Mouse (Mus musculus): ENCODE measurements around the gene Grm2. TPM values are rescaled to one million over a fixed set of nuclear protein-coding genes. Genes with fewer than 3 reads are reported as not detected.
A peak's percentile ranks its signal among the peaks of the same experiment; 100 is the strongest.
"Not testable (repeated sequence)": the region's sequence is repeated elsewhere in the genome, so short reads cannot be mapped to it uniquely, and the experiment has no call there.

Gene Grm2
- total RNA-seq, 2 experiments from 2014 or later = 54.6 to 56.2 TPM

DNA sequence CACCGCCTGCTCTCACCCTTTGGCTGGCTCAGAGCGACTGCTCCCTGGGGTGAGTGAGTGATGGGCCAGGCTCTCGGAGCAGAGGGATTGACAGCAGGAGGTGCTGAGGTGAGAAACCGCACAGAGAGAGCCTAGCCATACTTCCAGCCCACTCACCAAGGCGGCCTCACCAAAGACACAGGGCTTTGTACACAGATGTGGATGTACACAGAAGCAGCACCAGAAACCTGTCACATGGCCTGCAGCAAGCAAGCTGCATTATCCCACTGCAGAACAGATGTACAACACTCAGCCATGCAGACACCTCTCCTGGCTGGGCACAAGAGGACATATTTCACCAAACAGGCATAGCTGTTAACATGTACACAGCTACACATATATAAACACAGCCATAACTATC lies 1.7 kb upstream of the Grm2 start:
- no peak for DNase-seq (ENCODE audit: low spot score in 2 of 2)
- intact Hi-C loops (cut with DNase I) = no loop called here

DNA sequence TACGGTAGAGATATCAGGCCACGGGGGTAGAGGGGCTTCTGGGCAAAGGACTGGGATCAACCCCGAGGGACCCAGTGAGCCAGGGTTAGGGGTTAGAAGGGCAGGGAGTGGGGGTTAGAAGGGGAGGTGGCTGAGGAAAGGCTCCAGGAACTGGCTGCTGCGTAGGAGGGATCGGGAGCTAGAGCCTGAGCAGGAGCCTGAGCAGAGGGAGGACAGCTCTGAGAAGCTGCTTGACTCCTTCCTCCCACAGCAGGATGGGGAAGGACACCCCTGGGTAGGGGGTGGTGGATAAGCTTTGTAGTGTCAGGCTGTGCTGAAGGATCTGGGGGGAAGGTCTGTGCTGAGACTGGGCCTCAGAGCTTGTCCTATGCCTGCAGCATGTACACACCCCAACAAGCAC lies 938 bp upstream of the Grm2 start:
- intact Hi-C loops (cut with DNase I) = no loop called here
- no peak for DNase-seq (ENCODE audit: low spot score in 2 of 2)

DNA sequence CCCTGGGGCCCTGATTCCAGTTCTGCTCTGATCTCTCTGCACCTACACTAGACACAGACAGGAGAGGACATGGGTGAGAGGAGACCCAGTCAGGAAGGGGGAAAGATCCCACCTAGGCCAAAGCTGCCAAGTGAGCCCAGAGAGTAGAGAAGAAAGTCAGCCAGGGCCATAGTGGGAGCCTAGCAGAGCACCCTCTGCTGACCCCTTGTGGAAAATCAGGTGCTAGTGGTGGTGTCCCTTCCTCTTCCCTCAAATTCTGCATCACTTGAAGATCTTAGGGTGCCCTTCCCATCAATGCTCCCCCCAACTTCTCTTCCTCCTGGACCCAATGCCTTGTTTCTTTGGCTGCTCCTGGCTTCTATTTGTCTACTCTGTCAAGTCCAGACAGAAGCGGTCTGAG lies 3.2 kb downstream of the Grm2 start:
- intact Hi-C loops (cut with DNase I) = loop anchor here (2.0 kb wide), 1 partner anchor 52 kb away; no protein-coding TSS in a partner anchor
- no peak for DNase-seq (ENCODE audit: low spot score in 2 of 2)

DNA sequence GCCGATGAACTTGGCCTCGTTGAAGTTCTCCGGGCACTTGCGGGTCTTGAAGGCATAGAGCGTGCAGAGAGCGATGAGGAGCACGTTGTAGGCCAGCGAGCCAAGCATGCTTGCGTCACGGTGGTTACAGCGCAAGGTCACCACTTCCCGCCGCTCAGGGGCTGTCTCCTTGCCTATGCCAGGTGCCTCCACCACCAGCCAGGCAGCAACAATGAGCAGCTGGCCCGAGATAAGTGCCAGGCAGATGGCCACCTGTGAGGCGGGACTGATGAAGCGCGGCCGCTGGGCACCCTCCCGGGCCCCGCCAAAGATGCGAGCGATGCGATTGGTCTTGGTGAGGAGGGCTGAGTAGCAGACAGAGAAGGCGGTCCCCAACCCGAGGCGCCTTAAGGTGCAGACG lies 8.7 kb downstream of the Grm2 start:
- intact Hi-C loops (cut with DNase I) = no loop called here

DNA sequence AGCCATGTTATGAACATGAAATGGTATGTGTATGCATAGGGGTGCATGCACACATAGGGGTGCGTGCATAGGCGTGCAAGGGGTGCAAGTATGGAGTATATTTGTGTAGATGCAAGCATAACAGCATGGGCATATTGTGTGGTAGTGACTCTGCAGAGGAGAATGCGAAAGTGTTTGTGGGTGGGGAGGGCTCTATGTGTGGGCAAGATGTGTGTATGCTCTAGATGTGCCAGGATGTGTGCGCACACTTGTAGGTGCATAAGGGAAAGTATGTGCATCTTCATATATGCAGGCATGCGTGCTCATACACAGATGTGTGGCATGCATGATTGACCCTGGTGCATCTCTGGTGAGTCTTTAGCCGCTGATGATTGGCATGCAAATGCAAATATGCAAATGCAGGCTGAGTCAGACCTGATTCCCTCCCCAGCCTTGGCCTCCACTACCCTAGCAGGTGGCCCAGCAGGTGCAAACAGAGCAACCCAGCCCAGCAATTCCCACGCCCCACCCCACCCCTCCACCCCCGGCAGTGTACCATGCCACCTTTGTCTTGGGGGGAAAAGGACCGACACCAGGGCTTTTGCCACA lies 10.1 kb downstream of the Grm2 start:
- peak in 1 of 2 experiments; percentile 66 for DNase-seq (ENCODE audit: low spot score in 2 of 2)
- intact Hi-C loops (cut with DNase I) = no loop called here

More for the DNA sequence above, 8.7 kb downstream of the Grm2 start:
- DNase-seq (ENCODE audit: low spot score in 2 of 2) = no peak

DNA sequence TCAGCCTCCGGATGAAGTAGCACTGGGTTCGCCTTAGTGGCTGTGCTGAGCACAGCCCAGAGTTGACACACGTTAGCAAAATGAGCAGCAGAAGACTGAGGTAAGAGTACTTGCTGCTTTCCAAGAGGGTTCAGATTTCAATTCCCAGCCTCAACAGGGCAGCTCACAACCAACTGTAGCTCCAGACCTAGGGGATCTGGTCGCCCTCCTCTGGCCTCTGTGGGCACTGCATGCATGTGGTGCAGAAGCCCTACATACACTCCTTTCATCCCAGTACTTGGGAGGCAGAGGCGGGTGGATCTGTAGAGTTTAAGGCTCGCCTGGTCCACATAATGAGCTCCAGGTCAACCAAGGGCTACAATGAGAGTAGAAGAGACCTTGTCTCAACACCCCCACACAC lies 12.1 kb downstream of the Grm2 start:
- DNase-seq (ENCODE audit: low spot score in 2 of 2) = no peak
- intact Hi-C loops (cut with DNase I) = loop anchor here (2.0 to 5.0 kb wide), 2 partner anchors 45 to 111 kb away; no protein-coding TSS in a partner anchor

DNA sequence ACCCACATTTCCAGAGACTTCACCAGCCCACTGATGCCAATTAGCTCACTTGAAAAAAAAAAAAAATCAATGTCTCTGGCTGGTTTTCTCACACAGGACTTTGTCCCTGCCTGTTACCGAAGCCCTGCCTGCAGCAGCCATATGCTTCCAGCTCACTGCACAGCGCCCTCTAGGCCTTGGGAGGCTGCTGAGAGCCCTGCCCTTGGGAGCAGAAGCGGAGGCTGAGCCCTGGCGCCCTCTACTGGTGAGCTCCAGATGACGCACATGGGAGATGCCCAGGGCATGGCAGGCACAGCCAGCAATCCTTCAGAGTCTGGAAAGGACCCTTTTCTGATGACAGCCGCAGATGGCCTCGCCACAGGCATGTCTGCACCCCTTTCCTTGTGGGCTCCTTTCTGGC lies 12.8 kb downstream of the Grm2 start:
- peak; percentile 76 to 79 for DNase-seq (ENCODE audit: low spot score in 2 of 2)
- intact Hi-C loops (cut with DNase I) = loop anchor here (2.0 to 5.0 kb wide), 2 partner anchors 44 to 111 kb away; no protein-coding TSS in a partner anchor

DNA sequence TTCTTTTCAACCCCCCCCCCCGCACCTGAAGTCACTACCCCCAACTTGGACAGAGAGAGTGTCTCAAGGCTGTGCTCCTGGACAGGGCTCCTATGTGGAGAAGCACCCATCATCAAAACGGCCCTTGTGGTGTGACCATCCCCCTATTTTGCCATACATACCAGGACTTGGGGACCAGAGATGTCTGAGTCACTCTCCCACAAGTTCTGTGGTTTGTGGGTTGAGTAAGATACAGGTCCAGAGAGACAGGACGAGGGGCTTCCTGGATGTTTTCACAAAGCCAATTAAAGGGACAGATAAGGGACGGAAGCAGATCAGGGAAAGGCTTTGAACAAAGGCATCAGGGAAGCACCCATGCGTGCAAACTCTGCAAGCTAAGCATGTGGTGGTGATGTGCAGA lies 14.5 kb downstream of the Grm2 start:
- intact Hi-C loops (cut with DNase I) = loop anchor here (5.0 kb wide), 1 partner anchor 109 kb away; no protein-coding TSS in a partner anchor
- no peak for DNase-seq (ENCODE audit: low spot score in 2 of 2)

DNA sequence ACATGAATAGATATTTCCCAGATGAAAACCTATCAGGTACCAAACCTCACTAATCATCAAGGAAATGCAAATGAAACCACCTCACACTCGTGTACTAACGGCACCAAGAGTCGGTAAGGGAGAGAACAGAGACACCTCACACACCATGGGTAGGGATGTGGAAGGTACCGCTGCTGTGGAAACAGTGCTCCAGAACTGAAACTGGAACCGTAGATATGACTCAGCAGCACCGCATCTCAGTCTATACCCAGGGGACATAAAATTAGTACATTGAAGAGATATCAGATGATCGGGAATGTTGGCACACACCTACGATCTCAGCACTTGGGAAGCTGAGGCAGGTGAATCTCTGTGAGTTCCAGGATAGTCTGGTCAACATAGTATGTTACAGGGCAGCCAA lies 17.7 kb downstream of the Grm2 start:
- DNase-seq (ENCODE audit: low spot score in 2 of 2) = no peak

DNA sequence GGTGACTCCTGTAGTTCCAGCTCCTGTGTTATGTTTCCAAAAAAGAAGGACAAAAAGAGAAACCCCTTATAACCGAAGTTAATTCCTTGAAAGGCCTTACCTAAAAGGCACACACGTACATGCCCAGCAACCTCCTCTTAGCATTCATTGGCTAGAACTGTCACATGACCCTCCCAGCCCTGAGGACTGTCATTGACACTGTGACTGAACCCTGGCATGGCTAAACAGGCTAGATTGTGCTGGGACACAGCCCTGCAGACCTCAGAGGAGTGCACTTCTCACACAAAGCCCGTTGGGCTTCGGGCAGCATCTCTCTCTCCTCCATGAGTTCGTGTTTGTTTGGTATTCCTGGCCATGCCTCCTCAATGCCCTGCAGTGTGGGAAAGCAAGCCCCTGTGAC lies 23.7 kb downstream of the Grm2 start:
- no peak for DNase-seq (ENCODE audit: low spot score in 2 of 2)
- intact Hi-C loops (cut with DNase I) = no loop called here

More for the DNA sequence above, 17.7 kb downstream of the Grm2 start:
- intact Hi-C loops (cut with DNase I) = no loop called here

DNA sequence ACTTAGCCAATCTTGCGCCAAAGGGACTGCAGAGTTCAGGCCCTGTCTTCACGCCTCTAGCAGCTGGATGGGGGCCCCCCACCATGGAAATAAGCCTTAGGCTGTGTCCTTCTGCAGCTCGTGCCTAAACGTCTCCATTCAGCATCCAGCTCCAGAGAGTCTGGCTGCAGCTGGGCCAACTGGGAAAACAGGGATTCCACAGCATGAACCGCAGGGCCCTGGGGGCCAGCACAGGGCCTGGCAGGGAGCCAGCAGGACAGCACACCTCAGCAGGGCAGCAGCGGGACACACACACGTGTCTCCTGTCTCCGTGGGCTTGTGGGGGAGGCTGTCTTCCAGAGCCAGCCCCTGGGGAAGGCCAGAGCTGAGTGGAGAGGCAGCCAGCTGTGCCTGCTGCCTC lies 28.1 kb downstream of the Grm2 start:
- intact Hi-C loops (cut with DNase I); DNase-seq (ENCODE audit: low spot score in 2 of 2): not testable (repeated sequence)

DNA sequence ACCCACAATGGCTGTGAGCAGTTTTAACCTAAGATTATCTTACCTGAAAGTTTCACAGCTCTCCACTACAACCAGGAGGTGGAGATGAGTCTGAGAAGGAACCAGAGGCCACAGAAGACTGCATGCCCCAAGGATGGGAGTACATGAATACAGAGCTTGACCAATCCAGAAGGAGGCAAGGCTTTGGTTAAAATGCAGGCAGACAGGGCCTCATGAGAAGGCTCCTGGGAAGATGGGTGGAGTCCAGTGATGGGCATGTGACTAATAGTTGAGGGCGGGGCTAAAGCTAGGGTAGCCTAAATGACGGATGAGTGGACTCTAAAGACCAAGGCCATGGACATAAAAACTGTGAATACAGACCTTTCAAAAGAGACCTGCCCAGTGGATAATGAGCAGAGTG lies 29.6 kb downstream of the Grm2 start, which contains the start of gene Iqcf6:
Gene Iqcf6, plus strand, starts transcription at position 301 of the 400 bp plus-strand sequence.
- intact Hi-C loops (cut with DNase I) = no loop called here
- DNase-seq (ENCODE audit: low spot score in 2 of 2) = no peak

DNA sequence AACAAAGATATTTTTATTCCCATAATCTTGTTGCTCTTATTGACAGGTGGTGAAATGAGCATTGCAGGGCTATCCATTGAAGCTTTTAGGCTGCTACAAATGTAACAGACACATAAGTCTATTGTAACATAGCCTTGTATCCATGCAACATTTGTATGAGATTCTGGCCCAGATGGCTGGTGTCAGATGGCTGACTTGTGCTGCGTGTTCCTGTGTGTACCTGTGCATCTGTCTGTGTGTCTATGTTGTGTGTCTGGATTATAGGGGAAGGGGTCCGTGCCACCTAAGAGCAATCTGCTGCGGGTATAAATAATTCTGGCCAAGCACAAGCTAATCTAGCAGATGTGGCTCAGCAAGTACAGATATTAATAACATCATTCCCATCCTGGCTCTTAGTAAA lies 38.4 kb downstream of the Grm2 start:
- no peak for DNase-seq (ENCODE audit: low spot score in 2 of 2)
- intact Hi-C loops (cut with DNase I) = no loop called here

DNA sequence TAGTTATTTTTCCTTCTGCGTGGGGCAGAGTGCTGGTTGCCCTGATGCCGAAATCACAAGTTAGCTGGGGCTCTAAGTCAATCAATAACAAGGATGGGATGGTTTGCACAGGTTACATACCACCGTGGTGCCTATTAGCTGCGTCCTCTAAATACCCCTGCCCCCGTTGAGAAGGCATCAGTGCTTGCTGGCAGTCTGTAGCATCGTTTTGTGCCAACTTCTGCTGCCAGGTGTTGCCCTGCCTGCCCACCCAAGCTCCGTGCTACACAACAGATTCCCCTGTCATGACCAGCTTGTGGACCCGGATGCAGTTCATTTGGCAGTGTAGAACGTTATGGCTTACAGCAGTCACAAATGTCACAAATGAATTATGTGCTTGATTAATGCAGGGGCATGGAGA lies 39.6 kb downstream of the Grm2 start:
- DNase-seq (ENCODE audit: low spot score in 2 of 2) = no peak
- intact Hi-C loops (cut with DNase I) = no loop called here

DNA sequence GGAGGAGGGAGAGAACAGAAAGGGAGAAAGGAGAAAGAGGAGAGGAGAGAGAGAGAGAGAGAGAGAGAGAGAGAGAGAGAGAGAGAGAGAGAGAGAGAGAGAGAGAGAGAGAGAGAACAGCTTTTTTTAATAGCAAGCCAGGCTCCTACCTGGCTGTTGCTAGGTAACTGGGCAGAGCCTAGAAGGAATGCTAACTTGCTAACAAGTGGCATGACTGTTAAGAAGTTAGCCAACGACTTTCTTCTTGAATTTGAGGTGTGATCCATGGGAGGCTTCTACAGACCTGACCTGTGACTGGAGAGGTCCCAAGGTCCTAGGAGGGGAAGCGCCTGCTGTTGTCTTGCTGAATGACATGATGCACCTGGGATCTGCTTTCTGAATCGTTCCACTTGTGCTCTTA lies 41.3 kb downstream of the Grm2 start:
- DNase-seq (ENCODE audit: low spot score in 2 of 2) = no peak
- intact Hi-C loops (cut with DNase I) = no loop called here

DNA sequence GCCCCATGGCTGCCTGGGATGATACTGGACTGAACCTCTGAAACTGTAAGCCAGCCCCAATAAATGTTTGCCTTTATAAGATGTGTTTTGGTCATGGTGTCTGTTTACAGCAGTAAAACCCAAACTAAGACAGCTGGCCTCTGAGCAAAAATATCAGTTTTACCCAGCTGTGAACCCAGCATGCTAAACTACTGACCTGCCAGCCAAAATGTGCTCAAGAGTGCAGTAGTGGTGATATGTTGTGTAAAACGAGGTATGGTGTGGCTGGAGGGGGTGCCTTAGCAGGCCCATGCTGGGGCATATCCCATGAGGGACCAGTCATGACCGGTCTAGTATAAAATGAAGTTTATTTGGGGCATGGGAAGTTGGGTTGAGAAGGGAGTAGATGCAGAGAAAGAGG lies 41.9 kb downstream of the Grm2 start:
- DNase-seq (ENCODE audit: low spot score in 2 of 2) = no peak
- intact Hi-C loops (cut with DNase I) = no loop called here

DNA sequence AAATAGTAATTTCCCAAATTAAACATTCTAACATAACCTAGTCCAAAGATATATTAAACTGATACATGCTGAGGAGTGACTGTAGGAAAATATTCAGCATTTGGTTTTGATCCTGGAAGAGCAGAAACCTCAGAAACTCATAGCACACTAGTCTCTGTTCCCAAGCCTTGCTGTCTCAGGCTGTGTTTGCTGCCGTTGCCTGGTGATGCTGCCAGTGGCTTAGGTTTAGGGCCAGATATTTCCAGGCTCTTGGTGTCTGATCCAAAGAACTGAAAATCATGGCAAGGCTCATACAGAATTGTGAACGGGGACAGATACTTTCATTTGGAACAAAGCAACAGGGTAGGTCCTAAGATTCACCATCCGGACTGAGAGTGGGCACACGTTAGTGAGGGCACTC lies 45.2 kb downstream of the Grm2 start:
- no peak for DNase-seq (ENCODE audit: low spot score in 2 of 2)
- intact Hi-C loops (cut with DNase I) = no loop called here

DNA sequence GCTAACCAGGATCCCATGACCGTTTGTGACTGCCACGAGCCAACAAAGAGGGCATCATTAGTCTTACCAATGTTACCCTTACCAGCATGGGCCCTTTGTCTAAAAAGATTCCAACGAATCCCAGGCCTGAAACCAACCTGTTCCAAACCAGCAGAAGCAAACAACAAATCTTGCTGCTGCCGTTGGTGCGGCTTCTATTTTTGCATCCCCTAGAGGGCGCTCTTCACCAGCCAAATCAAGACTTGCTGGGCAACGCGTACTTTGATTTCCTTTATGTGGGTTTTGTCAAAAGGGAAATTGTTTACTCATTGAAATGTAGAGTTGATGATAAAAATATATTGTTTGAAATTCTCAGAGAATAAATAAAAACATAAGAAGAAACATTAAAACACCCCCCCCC lies 55.3 kb downstream of the Grm2 start:
- peak; percentile 65 to 78 for DNase-seq (ENCODE audit: low spot score in 2 of 2)
- intact Hi-C loops (cut with DNase I) = loop anchor here (2.0 to 10.0 kb wide), 3 partner anchors 52 to 214 kb away; no protein-coding TSS in a partner anchor

DNA sequence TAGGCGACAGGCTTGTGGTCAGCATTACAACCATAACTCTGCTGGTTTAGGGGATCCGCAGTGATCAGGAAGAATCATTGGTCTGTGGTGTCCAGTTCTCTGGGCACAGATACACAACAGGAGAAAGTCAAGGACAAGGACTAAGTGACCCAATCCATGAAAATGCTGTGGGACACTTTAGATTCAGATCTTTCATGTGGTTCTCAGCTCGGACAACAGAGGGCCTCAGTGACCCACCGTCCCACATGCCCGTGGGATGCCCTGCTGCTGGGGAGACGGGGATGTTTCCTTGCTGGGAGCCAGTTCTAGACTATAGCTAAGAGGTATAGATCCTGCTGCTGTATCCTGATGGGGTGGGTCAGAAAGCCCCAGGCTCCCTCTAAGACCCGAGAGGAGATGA lies 57.4 kb downstream of the Grm2 start:
- intact Hi-C loops (cut with DNase I) = loop anchor here (2.0 to 5.0 kb wide), 2 partner anchors 44 to 66 kb away; no protein-coding TSS in a partner anchor
- DNase-seq (ENCODE audit: low spot score in 2 of 2) = no peak

DNA sequence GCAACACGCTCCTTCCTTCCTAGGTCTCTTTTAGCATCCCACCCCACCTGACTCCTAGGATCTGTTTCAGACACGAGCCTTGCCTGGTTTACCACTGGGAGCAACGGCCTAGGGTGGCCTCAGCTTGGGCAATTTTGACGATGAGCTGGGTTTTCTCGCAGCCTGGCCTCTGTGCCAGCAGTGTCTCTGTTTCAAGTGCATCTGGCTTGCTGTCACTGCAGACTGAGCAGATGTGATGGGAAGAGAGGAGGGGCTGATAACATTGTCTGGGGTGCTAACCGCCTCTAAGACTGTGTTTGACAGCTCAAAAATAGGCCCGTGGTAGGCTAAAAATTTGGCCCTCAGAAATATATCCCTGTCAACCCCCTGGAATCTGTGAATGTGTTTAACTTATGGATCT lies 60.0 kb downstream of the Grm2 start:
- peak in 1 of 2 experiments; percentile 91 for DNase-seq (ENCODE audit: low spot score in 2 of 2)
- intact Hi-C loops (cut with DNase I) = loop anchor here (5.0 kb wide), 1 partner anchor 64 kb away; no protein-coding TSS in a partner anchor

DNA sequence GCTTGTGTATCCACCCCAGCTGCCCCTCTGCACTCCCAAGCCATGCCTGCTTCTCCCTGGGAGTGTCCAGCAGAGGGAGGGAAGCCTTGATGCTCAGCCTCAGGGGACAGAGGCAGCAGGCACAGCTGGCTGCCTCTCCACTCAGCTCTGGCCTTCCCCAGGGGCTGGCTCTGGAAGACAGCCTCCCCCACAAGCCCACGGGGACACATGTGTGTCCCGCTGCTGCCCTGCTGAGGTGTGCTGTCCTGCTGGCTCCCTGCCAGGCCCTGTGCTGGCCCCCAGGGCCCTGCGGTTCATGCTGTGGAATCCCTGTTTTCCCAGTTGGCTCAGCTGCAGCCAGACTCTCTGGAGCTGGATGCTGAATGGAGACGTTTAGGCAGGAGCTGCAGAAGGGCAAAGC lies 60.5 kb downstream of the Grm2 start:
- intact Hi-C loops (cut with DNase I) = loop anchor here (5.0 kb wide), 1 partner anchor 63 kb away; no protein-coding TSS in a partner anchor
- DNase-seq (ENCODE audit: low spot score in 2 of 2) = not testable (repeated sequence)
